Mouse (Mus musculus) heart, embryonic 10.5 days (tissue): Measurements from ENCODE around the gene Il1rl1. TPM values are rescaled to one million over a fixed set of nuclear protein-coding genes. Genes with fewer than 3 reads are reported as not detected.

Experiments
- DNase-seq: peaks from one replicate; pipeline ENCODE4 v3.0.0-alpha.2; 2017; ENCODE audit warnings: low spot score
- H3K27ac ChIP-seq: fragments of 300-500 bp; sonication (generic); 2 replicates; pipeline ENCODE4 v1.5.1; 2016; ENCODE audit warnings: mild to moderate bottlenecking
- H3K27me3 ChIP-seq: fragments of 300-500 bp; sonication (generic); 2 replicates; pipeline ENCODE4 v1.6.1; 2016; ENCODE audit warnings: mild to moderate bottlenecking; ENCODE audit not compliant: poor library complexity, insufficient read depth, severe bottlenecking
- H3K36me3 ChIP-seq: fragments of 300-500 bp; sonication (generic); 2 replicates; pipeline ENCODE4 v1.6.1; 2016; ENCODE audit warnings: mild to moderate bottlenecking, moderate library complexity
- H3K4me1 ChIP-seq: fragments of 300-500 bp; sonication (generic); 2 replicates; pipeline ENCODE4 v1.6.1; 2016; ENCODE audit warnings: mild to moderate bottlenecking
- H3K4me3 ChIP-seq: fragments of 300-500 bp; sonication (generic); 2 replicates; pipeline ENCODE4 v1.5.1; 2016; ENCODE audit warnings: mild to moderate bottlenecking, moderate library complexity
- H3K9me3 ChIP-seq: fragments of 300-500 bp; sonication (generic); 2 replicates; pipeline ENCODE4 v1.6.1; 2016; ENCODE audit warnings: mild to moderate bottlenecking, moderate library complexity
- WGBS: fragments of 180-500 bp; shearing (Covaris S2); methylation state at CpG from one replicate; pipeline ENCODE4 v1.1.7; 2016; 5-methylcytosine and 5-hydroxymethylcytosine counted together
- polyA plus RNA-seq: library from polyadenylated mRNA; unstranded; fragments of >200 nt; fragmentation: Nextera tagmentation; extraction: Ambion mirVana; gene quantifications from 2 replicates; pipeline ENCODE4 v1.2.1, GENCODE M21; 2016

Il1rl1 gene
- polyA plus RNA-seq, 1 experiment from 2014 or later = 0.06 TPM

DNA sequence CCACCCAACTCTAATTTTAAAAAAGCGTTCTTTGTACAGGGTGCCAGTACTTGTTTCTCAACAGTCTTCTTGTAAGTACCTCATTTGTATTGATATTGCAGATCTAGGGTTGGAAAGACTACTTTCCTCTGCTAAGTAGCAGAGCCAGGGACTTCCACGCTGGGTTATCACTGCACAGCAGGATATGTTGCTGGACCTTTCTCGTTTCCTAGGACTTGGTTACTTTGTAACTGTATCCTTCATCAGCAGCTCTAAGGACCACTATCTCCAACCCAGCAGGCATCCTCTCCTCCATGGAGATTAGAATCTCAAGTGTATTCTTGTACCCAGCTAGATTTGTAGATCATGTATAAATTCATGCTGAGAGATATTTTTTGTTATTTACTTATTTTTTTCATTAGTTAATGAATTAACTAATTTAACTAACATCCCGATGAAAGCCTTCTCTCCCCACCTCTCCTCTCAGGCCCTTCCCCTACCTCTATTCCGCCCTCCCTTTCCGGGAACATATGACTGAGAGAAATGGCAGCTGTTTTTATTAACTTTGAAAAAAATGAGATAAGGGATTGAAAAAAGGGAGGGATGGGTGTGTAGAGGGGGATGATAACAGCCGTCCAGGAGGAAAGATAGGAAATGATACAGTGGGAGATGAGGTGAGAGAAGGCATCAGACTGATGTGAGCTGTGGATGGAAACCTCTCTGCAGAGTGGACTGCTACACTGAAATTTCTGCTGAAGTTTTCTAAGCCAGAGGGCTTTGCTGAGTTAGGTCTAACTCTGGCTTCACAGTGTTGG is 14.3 kb upstream of the Il1rl1 start:
- DNase-seq = no peak
- no peaks in the 10 kb centered on the region for H3K9me3 ChIP-seq
- WGBS = 42% methylated on average over 7 of the region's 7 CpGs

DNA sequence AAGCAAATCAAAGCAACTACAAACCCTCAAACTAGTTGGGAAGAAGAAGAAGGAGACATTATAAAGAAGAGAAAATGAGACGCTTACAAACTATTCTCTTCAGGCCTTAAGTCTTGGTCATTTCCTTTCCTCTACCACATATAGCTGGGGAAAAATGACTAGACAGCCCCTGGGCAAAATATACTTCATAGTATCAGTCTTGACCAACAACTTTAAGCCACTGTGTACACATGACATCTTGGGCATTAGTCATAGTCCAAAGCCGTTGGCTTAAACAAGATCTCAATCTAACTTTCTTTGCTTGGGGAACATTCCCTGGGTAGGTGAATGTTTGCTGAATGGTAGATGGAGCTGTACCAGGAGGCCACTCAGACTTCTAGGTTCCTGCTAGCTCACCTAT is 12.3 kb upstream of the Il1rl1 start:
- DNase-seq = no peak
- no peak overlapping the region for H3K4me3 ChIP-seq
- H3K4me1 ChIP-seq = no peaks in the 10 kb centered on the region
- no peaks in the 10 kb centered on the region for H3K36me3 ChIP-seq
- WGBS = 84% methylated on average over 2 of the region's 2 CpGs
- H3K27ac ChIP-seq = no peak overlapping the region
- H3K27me3 ChIP-seq = no peaks in the 10 kb centered on the region
- H3K9me3 ChIP-seq = no peaks in the 10 kb centered on the region

More for the DNA sequence above, 14.3 kb upstream of the Il1rl1 start:
- no peaks in the 10 kb centered on the region for H3K36me3 ChIP-seq
- no peak overlapping the region for H3K4me3 ChIP-seq
- H3K27ac ChIP-seq = no peak overlapping the region
- H3K4me1 ChIP-seq = no peaks in the 10 kb centered on the region
- no peaks in the 10 kb centered on the region for H3K27me3 ChIP-seq

DNA sequence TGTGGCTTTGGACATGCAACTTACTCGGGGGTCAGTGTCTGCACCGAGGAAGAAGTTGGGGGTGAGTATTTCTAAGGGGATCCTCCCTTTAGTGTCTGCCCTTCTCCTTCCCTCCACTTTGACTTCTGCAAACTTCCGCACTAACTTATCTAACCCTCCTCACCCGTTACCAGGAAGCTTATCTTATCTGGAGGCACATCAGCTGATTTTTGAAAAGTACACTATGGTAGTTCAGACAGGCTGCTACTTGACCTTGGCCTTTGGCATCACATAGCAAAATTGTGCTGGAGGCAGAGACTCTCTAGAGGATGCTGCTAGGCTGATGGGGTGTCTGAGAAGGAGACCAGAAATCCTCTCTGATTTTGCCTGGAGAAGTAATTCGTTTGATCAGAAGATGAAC is 10.9 kb upstream of the Il1rl1 start:
- Histone ChIP-seq H3K4me3 (no peak overlapping the region), H3K27me3 (no peaks in the 10 kb centered on the region), H3K27ac (no peak overlapping the region), H3K9me3 (no peaks in the 10 kb centered on the region), H3K4me1 (no peaks in the 10 kb centered on the region), H3K36me3 (no peaks in the 10 kb centered on the region)
- 45% methylated on average over 5 of the region's 5 CpGs for WGBS
- DNase-seq = no peak

DNA sequence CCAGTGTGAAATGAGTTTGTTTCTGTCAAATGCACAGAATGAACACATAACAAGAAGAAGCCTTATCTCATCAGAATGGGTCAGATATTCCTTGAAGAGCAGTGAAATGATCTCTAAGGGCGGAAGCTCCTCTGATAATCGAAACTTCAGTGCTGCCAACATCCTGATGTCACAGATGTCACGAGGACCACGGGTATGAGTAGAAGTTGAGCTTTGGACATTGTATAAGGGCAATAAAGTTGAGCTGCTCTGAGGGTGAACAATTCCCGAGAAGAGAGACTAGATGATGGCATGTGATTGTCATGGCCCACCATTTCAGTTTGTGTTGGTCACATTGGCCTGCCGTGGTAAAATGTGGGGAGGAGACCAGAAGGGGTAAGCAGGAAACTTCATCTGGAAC is 5.5 kb upstream of the Il1rl1 start:
- 81% methylated on average over 6 of the region's 6 CpGs for whole genome bisulfite sequencing
- Histone ChIP-seq H3K27ac (no peak overlapping the region), H3K4me1 (no peaks in the 10 kb centered on the region), H3K9me3 (no peaks in the 10 kb centered on the region), H3K4me3 (no peak overlapping the region), H3K27me3 (no peaks in the 10 kb centered on the region), H3K36me3 (no peaks in the 10 kb centered on the region)
- DNase-seq = no peak

DNA sequence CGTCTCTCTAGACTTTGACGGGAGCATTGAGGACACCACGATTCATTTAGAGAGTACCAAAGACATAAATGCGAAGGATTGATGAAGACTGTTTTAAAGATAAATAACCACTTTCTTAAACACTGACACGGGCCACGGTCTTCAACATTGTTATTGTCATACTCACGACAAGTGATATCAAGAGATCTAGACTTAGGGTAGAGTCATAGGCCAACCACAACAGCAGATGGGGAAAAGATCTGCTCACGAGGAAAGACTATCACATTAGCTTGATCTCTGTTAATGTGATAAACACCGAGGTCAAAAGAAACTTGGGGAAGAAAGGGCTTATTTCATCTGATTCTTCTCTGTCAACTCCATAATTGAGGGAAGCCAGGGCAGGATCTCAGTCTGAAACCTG is 2.1 kb upstream of the Il1rl1 start:
- no peaks in the 10 kb centered on the region for H3K27me3 ChIP-seq
- 83% methylated on average over 9 of the region's 9 CpGs for WGBS
- no peak overlapping the region for H3K27ac ChIP-seq
- DNase-seq = no peak
- H3K4me3 ChIP-seq = no peak overlapping the region
- H3K9me3 ChIP-seq = no peaks in the 10 kb centered on the region
- no peaks in the 10 kb centered on the region for H3K36me3 ChIP-seq
- H3K4me1 ChIP-seq = no peaks in the 10 kb centered on the region

DNA sequence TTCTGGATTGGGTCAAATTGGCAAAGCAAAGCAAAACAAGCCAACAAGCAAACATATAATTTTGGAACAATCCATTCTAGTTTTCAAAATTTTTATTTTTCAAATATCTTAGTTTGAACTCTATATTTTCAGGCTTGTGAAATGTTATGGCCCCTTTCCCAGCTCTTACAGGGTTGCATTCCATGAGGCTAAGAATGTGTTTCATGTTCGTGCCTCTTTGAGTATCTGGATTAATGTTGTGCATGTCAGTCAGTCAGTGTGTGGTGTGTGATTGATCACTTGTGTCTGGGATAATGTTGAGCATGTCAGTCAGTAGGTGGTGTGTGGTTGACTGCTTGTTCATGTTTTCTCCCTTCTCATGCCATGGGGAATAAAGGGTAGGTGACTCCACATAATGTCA is 1.5 kb upstream of the Il1rl1 start:
- no peaks in the 10 kb centered on the region for H3K4me1 ChIP-seq
- no peak overlapping the region for H3K27ac ChIP-seq
- no peaks in the 10 kb centered on the region for H3K36me3 ChIP-seq
- WGBS = 76% methylated on average over 1 of the region's 1 CpGs
- no peak for DNase-seq
- H3K9me3 ChIP-seq = no peaks in the 10 kb centered on the region
- no peak overlapping the region for H3K4me3 ChIP-seq
- H3K27me3 ChIP-seq = no peaks in the 10 kb centered on the region

DNA sequence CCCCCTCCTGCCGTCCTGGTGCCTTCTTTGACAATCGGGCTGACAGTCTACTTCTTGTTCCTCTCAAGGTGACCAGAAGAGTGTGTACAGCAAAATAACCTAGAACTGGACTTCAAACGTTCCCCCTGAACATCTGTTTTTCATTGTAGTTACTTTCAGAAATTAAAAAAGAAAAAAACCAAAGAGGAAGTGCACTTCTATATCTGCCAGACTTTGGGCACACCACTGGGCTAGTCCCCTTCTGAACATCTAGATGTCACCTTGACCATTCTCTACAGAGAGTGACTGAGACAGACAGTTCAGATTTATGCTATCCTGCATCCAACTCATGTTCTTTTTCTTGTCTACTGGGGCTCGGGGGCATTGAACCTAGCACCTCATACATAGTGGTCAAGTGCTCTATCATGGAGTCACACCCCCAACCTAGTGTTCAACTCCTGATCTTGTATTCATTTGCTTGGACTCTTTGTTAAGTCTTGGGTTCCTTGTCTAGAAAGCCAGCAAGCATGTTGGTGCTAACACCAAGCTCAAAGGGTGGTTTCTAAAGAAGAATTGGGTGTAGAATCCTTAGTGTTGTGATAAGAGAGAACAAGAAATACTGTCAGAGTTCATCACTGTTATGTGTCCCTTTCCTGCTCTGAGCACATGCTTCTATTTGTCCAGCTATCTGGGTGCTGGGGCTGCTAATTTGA is 919 bp downstream of the Il1rl1 start:
- H3K4me3 ChIP-seq = no peak overlapping the region
- 67% methylated on average over 4 of the region's 4 CpGs for WGBS
- H3K9me3 ChIP-seq = no peaks in the 10 kb centered on the region
- no peak overlapping the region for H3K27ac ChIP-seq
- H3K36me3 ChIP-seq = no peaks in the 10 kb centered on the region
- DNase-seq = no peak
- no peaks in the 10 kb centered on the region for H3K27me3 ChIP-seq
- H3K4me1 ChIP-seq = no peaks in the 10 kb centered on the region

DNA sequence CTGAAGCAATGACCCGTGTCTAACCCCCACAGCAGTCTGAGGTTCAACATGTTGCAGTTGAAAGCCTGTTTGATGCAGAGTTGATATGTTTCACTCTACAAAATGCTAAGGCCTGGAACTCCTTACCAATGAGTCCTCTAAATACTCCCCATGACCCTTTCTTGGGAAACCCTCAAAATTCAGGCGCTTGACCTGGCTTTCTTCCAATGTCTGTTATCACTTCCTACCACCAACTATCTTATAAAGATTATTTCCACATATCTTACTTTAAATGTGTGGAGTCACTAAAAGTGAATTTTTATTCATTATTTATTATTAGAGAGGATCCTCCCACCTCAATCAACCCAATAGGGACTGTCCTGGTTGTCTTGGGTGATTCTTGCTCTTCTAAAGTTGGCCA is 2.8 kb downstream of the Il1rl1 start:
- no peaks in the 10 kb centered on the region for H3K4me1 ChIP-seq
- 93% methylated on average over 2 of the region's 2 CpGs for WGBS
- no peaks in the 10 kb centered on the region for H3K9me3 ChIP-seq
- DNase-seq = no peak
- no peaks in the 10 kb centered on the region for H3K36me3 ChIP-seq
- no peak overlapping the region for H3K27ac ChIP-seq
- H3K27me3 ChIP-seq = no peaks in the 10 kb centered on the region
- H3K4me3 ChIP-seq = no peak overlapping the region

DNA sequence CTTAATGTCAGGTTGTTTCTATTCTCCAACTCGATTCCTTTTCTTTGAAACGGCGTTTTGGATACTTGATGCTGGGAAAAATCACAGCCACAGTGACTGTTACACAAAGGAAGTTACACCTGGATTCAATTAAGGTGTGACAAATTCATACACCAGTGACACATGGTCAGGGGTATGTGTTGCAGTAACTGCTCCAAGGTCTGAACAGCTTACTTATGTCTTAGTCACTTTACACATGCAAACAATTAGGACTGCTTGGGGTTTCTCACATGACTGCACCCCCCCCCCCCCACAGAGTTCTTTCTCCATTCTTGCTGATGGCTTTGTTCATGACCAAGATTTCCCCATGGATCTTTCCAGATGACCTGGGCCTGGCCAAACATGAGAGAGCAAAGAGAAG is 6.6 kb downstream of the Il1rl1 start:
- H3K4me3 ChIP-seq = no peak overlapping the region

DNA sequence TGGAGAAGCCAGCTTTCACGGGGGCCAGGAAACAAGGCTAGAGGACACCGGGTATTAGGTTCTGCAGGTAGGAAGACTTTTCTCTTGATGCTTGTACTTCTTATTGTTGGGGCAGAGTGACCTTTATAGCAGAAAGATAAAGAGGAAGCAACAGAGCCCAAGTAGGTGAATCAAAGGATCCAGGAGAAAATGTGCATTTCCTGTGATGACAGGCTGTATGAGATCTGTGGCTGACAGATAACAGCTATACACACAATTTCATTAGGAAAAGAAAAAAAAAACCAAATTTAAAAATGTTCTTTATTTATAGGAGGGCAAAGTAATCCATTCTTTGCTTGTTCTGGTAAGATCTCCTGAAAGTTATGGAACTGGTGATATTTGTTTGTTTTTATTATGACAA is 8.0 kb downstream of the Il1rl1 start:
- no peak overlapping the region for H3K4me3 ChIP-seq
- no peaks in the 10 kb centered on the region for H3K36me3 ChIP-seq
- no peak for DNase-seq
- no peaks in the 10 kb centered on the region for H3K27me3 ChIP-seq
- H3K9me3 ChIP-seq = no peaks in the 10 kb centered on the region
- H3K27ac ChIP-seq = no peak overlapping the region
- H3K4me1 ChIP-seq = no peaks in the 10 kb centered on the region
- WGBS = 86% methylated on average over 2 of the region's 2 CpGs

More for the DNA sequence above, 6.6 kb downstream of the Il1rl1 start:
- no peaks in the 10 kb centered on the region for H3K27me3 ChIP-seq
- H3K36me3 ChIP-seq = no peaks in the 10 kb centered on the region
- H3K9me3 ChIP-seq = no peaks in the 10 kb centered on the region
- 82% methylated on average over 3 of the region's 3 CpGs for WGBS
- no peaks in the 10 kb centered on the region for H3K4me1 ChIP-seq
- DNase-seq = no peak
- no peak overlapping the region for H3K27ac ChIP-seq

DNA sequence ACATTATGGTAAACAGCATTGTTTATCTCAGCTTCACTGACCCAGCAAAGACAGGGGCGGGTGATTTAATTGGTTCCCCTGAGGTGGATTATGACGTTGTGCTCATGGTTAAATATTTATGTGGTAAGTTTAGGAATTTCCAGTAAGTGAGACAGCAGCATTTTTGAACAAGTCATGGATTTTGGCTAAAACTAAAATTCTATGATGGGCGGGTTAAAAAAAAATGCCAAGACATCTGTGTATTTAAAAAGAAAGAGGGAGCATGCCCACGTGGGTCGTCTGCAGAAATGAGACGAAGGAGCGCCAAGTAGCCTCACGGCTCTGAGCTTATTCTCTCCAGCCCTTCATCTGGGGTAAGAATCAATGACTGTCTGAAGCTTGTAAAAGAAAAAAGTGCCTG is 10.1 kb downstream of the Il1rl1 start:
- no peak for DNase-seq
- WGBS = 78% methylated on average over 8 of the region's 8 CpGs
- Histone ChIP-seq H3K27ac (no peak overlapping the region), H3K36me3 (no peaks in the 10 kb centered on the region), H3K27me3 (no peaks in the 10 kb centered on the region), H3K4me1 (no peaks in the 10 kb centered on the region), H3K9me3 (no peaks in the 10 kb centered on the region), H3K4me3 (no peak overlapping the region)

DNA sequence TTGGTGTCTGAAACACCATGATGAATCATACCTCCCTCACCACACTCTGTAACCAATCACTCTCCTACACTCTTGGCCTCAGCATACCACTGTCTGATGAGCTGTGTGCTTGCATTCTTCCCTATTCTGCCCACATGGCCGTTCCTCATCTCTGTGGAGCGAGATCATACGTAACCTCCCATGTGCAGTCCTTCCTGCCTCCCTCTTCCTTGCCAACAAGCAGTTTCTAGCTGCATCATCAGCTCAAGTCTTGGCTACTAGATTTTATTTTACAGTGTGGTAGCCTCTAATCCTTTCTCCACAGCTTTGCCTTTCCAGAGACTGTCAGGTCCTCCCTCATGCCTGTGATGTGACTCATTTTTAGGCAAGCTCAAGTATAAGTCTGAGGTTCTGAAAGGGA is 15.4 kb downstream of the Il1rl1 start:
- no peak overlapping the region for H3K4me3 ChIP-seq
- no peak for DNase-seq
- no peak overlapping the region for H3K27ac ChIP-seq
- H3K36me3 ChIP-seq = no peaks in the 10 kb centered on the region
- 83% methylated on average over 3 of the region's 3 CpGs for WGBS
- no peaks in the 10 kb centered on the region for H3K9me3 ChIP-seq
- no peaks in the 10 kb centered on the region for H3K4me1 ChIP-seq
- no peaks in the 10 kb centered on the region for H3K27me3 ChIP-seq

DNA sequence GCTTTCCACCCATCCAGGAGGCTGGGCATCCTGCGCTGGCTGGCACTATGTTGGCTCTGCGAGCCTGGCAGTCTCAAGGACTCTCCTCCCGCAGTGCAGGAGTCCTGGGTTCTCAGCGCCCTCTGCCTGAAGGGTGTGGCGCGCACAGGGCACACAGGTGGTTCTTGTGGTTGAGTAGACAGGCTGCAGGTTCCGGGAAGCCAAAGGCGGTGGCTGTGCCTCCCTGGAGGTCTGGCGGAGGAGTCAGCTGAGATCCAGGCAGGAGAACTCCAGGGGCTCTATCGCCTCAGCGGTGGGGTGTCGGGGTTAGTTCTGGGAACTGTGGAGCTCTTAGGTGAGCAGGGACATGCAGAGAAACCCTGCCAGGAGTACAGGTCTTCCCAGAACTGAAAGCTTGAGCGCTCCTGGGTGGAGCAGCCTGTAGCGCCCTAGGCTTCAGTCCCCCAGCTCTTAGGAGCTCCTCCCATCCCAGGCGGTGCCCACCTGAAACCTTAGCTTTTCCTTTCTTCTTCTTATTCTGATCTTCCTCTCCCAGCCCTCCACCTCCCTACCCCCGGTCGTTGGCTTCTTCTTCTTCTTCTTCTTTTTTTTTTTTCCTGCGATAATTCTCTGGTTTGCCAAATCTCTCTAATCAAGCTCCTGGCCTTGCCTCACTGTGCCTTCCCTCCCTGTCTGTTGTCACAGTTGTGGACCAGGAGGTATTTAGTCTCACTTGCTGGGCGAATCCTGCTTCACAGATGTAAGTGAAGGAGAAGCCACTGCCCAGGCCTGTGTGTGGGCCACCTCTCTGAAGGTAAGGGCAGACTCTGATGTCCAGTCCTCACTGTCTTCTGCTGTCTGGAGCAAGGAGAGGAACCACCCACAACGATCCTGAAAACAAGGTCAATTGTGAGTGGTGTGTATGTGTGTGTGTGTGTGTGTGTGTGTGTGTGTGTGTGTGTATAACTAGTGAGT is 36.4 kb downstream of the Il1rl1 start, which contains the start of gene Il18r1:
Gene Il18r1 (plus strand): TSS at position 76 of the 954 bp plus-strand sequence.
- no peak for DNase-seq

More for the DNA sequence above, 36.4 kb downstream of the Il1rl1 start, which contains the start of gene Il18r1:
- H3K4me1 ChIP-seq = no peaks in the 10 kb centered on the region
- H3K27ac ChIP-seq = no peak within 1 kb of the TSS
- peaks cover 4% of the 10 kb centered on the region; the same call in 1 of the 2 replicates for H3K27me3 ChIP-seq
- WGBS = 39% methylated on average over 20 of the region's 20 CpGs
- H3K9me3 ChIP-seq = no peaks in the 10 kb centered on the region
- H3K36me3 ChIP-seq = no peaks in the 10 kb centered on the region
- no peak within 1 kb of the TSS for H3K4me3 ChIP-seq
